Mouse (Mus musculus): ENCODE measurements around the gene Obscn.

DNA sequence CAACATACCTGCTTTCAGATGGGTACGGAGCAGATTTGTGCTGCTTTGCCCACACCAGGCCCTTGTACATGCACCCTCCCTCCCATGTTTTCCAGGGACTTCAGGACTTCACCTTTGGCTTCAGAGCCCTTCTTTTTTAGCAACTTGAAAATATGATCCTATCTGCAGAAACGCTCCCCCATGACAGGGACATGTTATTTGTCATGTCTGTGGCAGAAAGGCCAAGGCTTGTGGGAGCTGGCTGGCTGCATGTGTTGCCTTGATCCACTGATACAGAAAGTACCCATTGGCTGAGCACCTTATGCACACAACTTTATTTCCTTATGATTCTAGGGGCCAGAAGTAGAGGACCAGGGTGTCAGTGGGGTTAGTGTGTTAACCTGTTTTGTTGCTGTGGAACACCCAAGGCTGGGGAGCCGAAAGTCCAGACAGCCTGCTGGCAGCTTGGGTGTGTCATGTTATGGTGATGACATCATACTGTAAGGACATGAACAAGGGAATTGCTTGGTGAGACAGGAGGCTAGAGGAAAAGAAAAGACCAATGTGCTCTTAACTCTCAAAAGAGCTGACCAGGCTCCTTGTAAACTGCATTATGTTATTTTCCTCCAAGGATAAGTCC is 150.8 kb downstream of the Obscn start:
- no peak for TF ChIP-seq CTCF (IDR thresholded peaks at IDR 0.05; ENCODE audit: low read depth)
- TF ChIP-seq EP300 (IDR thresholded peaks at IDR 0.05; ENCODE audit: low read depth), result no peak

Measured in heart, postnatal 0 days (tissue).